Mouse (Mus musculus) hindbrain, embryonic 11.5 days (tissue): ENCODE measurements around the gene Casp9. TPM values are rescaled to one million over a fixed set of nuclear protein-coding genes. Genes with fewer than 3 reads are reported as not detected.
"Not testable (repeated sequence)": the region's sequence is repeated elsewhere in the genome, so short reads cannot be mapped to it uniquely, and the experiment has no call there.

Source experiments
- ATAC-seq: fragments of 200-750 bp; cut with Nextera tagmentation; 2 replicates; pipeline ENCODE4 v1.8.0; 2017; ENCODE audit warnings: mild to moderate bottlenecking, moderate TSS enrichment, moderate library complexity; ENCODE audit not compliant: low FRiP score
- DNase-seq: peaks from one replicate; pipeline ENCODE4 v3.0.0-alpha.2; 2015; ENCODE audit warnings: low spot score
- H3K27ac ChIP-seq: fragments of 300-500 bp; sonication (generic); 2 replicates; pipeline ENCODE4 v1.5.1; 2014; ENCODE audit warnings: mild to moderate bottlenecking, low read depth, low read length
- H3K27me3 ChIP-seq: fragments of 300-500 bp; sonication (generic); 2 replicates; pipeline ENCODE4 v1.6.1; 2014; ENCODE audit warnings: mild to moderate bottlenecking, low read length, moderate library complexity, mixed read lengths; ENCODE audit not compliant: control insufficient read depth, insufficient read depth
- H3K36me3 ChIP-seq: fragments of 300-500 bp; sonication (generic); 2 replicates; pipeline ENCODE4 v1.6.1; 2014; ENCODE audit warnings: mild to moderate bottlenecking, low read length, moderate library complexity, mixed read lengths; ENCODE audit not compliant: control insufficient read depth, insufficient read depth
- H3K4me1 ChIP-seq: fragments of 300-500 bp; sonication (generic); replicated peaks from 2 replicates; pipeline ENCODE4 v1.6.1; 2014; ENCODE audit warnings: low read length, mixed read lengths; ENCODE audit not compliant: control insufficient read depth, insufficient read depth
- H3K4me2 ChIP-seq: fragments of 300-500 bp; sonication (generic); replicated peaks from 2 replicates; pipeline ENCODE4 v1.6.1; 2014; ENCODE audit warnings: mild to moderate bottlenecking, low read depth, low read length
- H3K4me3 ChIP-seq: fragments of 300-500 bp; sonication (generic); 2 replicates; pipeline ENCODE4 v1.5.1; 2014; ENCODE audit warnings: low read depth, low read length
- H3K9ac ChIP-seq: fragments of 300-500 bp; sonication (generic); 2 replicates; pipeline ENCODE4 v1.6.1; 2014; ENCODE audit warnings: low read depth, low read length
- H3K9me3 ChIP-seq: fragments of 300-500 bp; sonication (generic); 2 replicates; pipeline ENCODE4 v1.6.1; 2016; ENCODE audit warnings: low read length; ENCODE audit not compliant: control insufficient read depth
- WGBS: fragments of 180-500 bp; shearing (Covaris S2); extraction: QIAGEN DNeasy Blood & Tissue Kit; methylation state at CpG from one replicate; pipeline ENCODE4 v1.1.7; 2014; 5-methylcytosine and 5-hydroxymethylcytosine counted together
- polyA plus RNA-seq: library from polyadenylated mRNA; unstranded; fragments of >200 nt; fragmentation: Nextera tagmentation; extraction: Ambion mirVana; gene quantifications from 2 replicates; pipeline ENCODE4 v1.2.1, GENCODE M21; 2014

The Casp9 gene
- polyA plus RNA-seq, 1 experiment from 2014 or later = 17.3 TPM

GRCm38 (mm10) chr4:141769501-141770160 is 23.8 kb upstream of the Casp9 start:
- WGBS = 95% methylated on average over 8 of the region's 8 CpGs
- ATAC-seq = no peak
- Histone ChIP-seq H3K27me3 (no peaks in the 10 kb centered on the region), H3K36me3 (peaks cover 4% of the 10 kb centered on the region; the same call in 1 of the 2 replicates), H3K9me3 (no peaks in the 10 kb centered on the region), H3K27ac (no peak overlapping the region), H3K9ac (no peak overlapping the region), H3K4me1 (no peaks in the 10 kb centered on the region), H3K4me3 (no peak overlapping the region), H3K4me2 (no peak overlapping the region)
- no peak for DNase-seq

- Histone ChIP-seq H3K4me1 (no peaks in the 10 kb centered on the region), H3K27me3 (no peaks in the 10 kb centered on the region), H3K4me2 (no peak overlapping the region), H3K4me3 (no peak overlapping the region), H3K27ac (no peak overlapping the region), H3K9ac (no peak overlapping the region), H3K9me3 (no peaks in the 10 kb centered on the region), H3K36me3 (peaks cover 4% of the 10 kb centered on the region; the same call in 1 of the 2 replicates)
- DNase-seq (no peak), ATAC-seq (no peak)
- 93% methylated on average over 8 of the region's 8 CpGs for WGBS
Measured at GRCm38 (mm10) chr4:141771823-141772222, 21.6 kb upstream of the Casp9 start.

GRCm38 (mm10) chr4:141773019-141773418 is 20.4 kb upstream of the Casp9 start:
- not testable (repeated sequence) for DNase-seq, H3K27me3 ChIP-seq, ATAC-seq, H3K36me3 ChIP-seq, H3K4me1 ChIP-seq, H3K4me2 ChIP-seq, H3K27ac ChIP-seq, H3K9me3 ChIP-seq, H3K4me3 ChIP-seq, H3K9ac ChIP-seq
- 84% methylated on average over 4 of the region's 4 CpGs for WGBS

- Histone ChIP-seq H3K4me1 (no peaks in the 10 kb centered on the region), H3K36me3 (no peaks in the 10 kb centered on the region), H3K9me3 (no peaks in the 10 kb centered on the region), H3K27ac (no peak overlapping the region), H3K9ac (no peak overlapping the region), H3K4me2 (no peak overlapping the region), H3K27me3 (no peaks in the 10 kb centered on the region), H3K4me3 (no peak overlapping the region)
- no peak for DNase-seq
- ATAC-seq = no peak
- WGBS = 90% methylated on average over 8 of the region's 8 CpGs
Measured at GRCm38 (mm10) chr4:141779828-141780227, 13.6 kb upstream of the Casp9 start.

- Histone ChIP-seq H3K4me1 (no peaks in the 10 kb centered on the region), H3K27me3 (no peaks in the 10 kb centered on the region), H3K4me3 (no peak overlapping the region), H3K27ac (no peak overlapping the region), H3K4me2 (no peak overlapping the region), H3K36me3 (no peaks in the 10 kb centered on the region), H3K9ac (no peak overlapping the region), H3K9me3 (no peaks in the 10 kb centered on the region)
- DNase-seq (no peak), ATAC-seq (no peak)
- 95% methylated on average over 8 of the region's 8 CpGs for WGBS
Measured at GRCm38 (mm10) chr4:141781201-141781985, 12.0 kb upstream of the Casp9 start.

- 81% methylated on average over 5 of the region's 5 CpGs for WGBS
- Histone ChIP-seq H3K4me2 (no peak overlapping the region), H3K4me1 (peaks cover 3% of the 10 kb centered on the region; the same call in 1 of the 2 replicates), H3K9me3 (no peaks in the 10 kb centered on the region), H3K36me3 (no peaks in the 10 kb centered on the region), H3K27me3 (no peaks in the 10 kb centered on the region), H3K9ac (no peak overlapping the region), H3K4me3 (no peak overlapping the region), H3K27ac (no peak overlapping the region)
- ATAC-seq (no peak), DNase-seq (no peak)
Measured at GRCm38 (mm10) chr4:141784835-141785234, 8.6 kb upstream of the Casp9 start.

GRCm38 (mm10) chr4:141786141-141786540 is 7.3 kb upstream of the Casp9 start:
- DNase-seq (no peak), ATAC-seq (no peak)
- Histone ChIP-seq H3K27ac (no peak overlapping the region), H3K9ac (no peak overlapping the region), H3K27me3 (no peaks in the 10 kb centered on the region), H3K4me3 (no peak overlapping the region), H3K36me3 (no peaks in the 10 kb centered on the region), H3K4me2 (no peak overlapping the region), H3K4me1 (peaks cover 4% of the 10 kb centered on the region; the same call in 1 of the 2 replicates), H3K9me3 (no peaks in the 10 kb centered on the region)
- 94% methylated on average over 13 of the region's 13 CpGs for WGBS

- no peak overlapping the region for H3K27ac ChIP-seq
- 84% methylated on average over 6 of the region's 6 CpGs for WGBS
- ATAC-seq (no peak), DNase-seq (no peak)
- H3K4me2 ChIP-seq = no peak overlapping the region
- H3K4me3 ChIP-seq = no peak overlapping the region
- no peaks in the 10 kb centered on the region for H3K9me3 ChIP-seq
- no peaks in the 10 kb centered on the region for H3K27me3 ChIP-seq
- no peak overlapping the region for H3K9ac ChIP-seq
- no peaks in the 10 kb centered on the region for H3K36me3 ChIP-seq
- peaks cover 4% of the 10 kb centered on the region; the same call in 1 of the 2 replicates for H3K4me1 ChIP-seq
Measured at GRCm38 (mm10) chr4:141787046-141787445, 6.4 kb upstream of the Casp9 start.

GRCm38 (mm10) chr4:141787462-141787861 is 6.0 kb upstream of the Casp9 start:
- WGBS = 90% methylated on average over 7 of the region's 7 CpGs
- ATAC-seq (no peak), DNase-seq (no peak)
- H3K9me3 ChIP-seq = no peaks in the 10 kb centered on the region
- no peak overlapping the region for H3K4me2 ChIP-seq
- no peaks in the 10 kb centered on the region for H3K27me3 ChIP-seq
- H3K9ac ChIP-seq = no peak overlapping the region
- peaks cover 4% of the 10 kb centered on the region; the same call in 1 of the 2 replicates for H3K4me1 ChIP-seq
- no peaks in the 10 kb centered on the region for H3K36me3 ChIP-seq
- no peak overlapping the region for H3K27ac ChIP-seq
- H3K4me3 ChIP-seq = no peak overlapping the region
